Mouse (Mus musculus) cerebellum, adult 2 months (tissue): ENCODE results near the gene 1700019D03Rik. TPM values are rescaled to one million over a fixed set of nuclear protein-coding genes. Genes with fewer than 3 reads are reported as not detected.
"Not testable (repeated sequence)": the region's sequence is repeated elsewhere in the genome, so short reads cannot be mapped to it uniquely, and the experiment has no call there.

Experiments
- DNase-seq, 2 experiments: peaks; one replicate each; pipeline ENCODE4 v3.0.0; 2021
- H3K27ac ChIP-seq: fragments of 200-500 bp; 2 replicates; pipeline ENCODE4 v1.5.1; 2012; ENCODE audit warnings: low read length, control low read depth, inconsistent platforms; ENCODE audit not compliant: insufficient read depth
- H3K27me3 ChIP-seq: fragments of 200-500 bp; 2 replicates; pipeline ENCODE4 v1.6.1; 2012; ENCODE audit warnings: inconsistent platforms, mild to moderate bottlenecking, low read length, moderate library complexity; ENCODE audit not compliant: control insufficient read depth, insufficient read depth
- H3K4me1 ChIP-seq: fragments of 200-500 bp; 2 replicates; pipeline ENCODE4 v1.6.1; 2011; ENCODE audit warnings: low read length; ENCODE audit not compliant: control insufficient read depth, insufficient read depth
- H3K4me3 ChIP-seq: fragments of 200-500 bp; replicated peaks from 2 replicates; pipeline ENCODE3; 2011; ENCODE audit warnings: mild to moderate bottlenecking, low read depth, low read length, control low read depth; ENCODE audit not compliant: insufficient read depth
- CTCF ChIP-seq: fragments of 200-500 bp; IDR thresholded peaks from 2 replicates; pipeline ENCODE4 v1.5.1; 2011; ENCODE audit warnings: low read depth, mild to moderate bottlenecking, control low read depth, low read length, moderate library complexity, borderline replicate concordance; ENCODE audit not compliant: insufficient read depth
- POLR2A ChIP-seq: fragments of 200-500 bp; IDR thresholded peaks from 2 replicates; pipeline ENCODE4 v1.6.1; 2011; ENCODE audit warnings: low read length, control low read depth, borderline replicate concordance; ENCODE audit not compliant: insufficient read depth
- WGBS: fragments of 180-500 bp; shearing (Covaris S2); methylation state at CpG from one replicate; pipeline ENCODE4 v1.1.7; 2018; 5-methylcytosine and 5-hydroxymethylcytosine counted together
- polyA plus RNA-seq: library from polyadenylated mRNA; depleted of rRNA; stranded (reverse); fragments of >200 nt; gene quantifications from 2 replicates; pipeline ENCODE4 v1.2.3, GENCODE M21; 2012

The 1700019D03Rik gene
- polyA plus RNA-seq, 1 experiment = 13.9 TPM

DNA sequence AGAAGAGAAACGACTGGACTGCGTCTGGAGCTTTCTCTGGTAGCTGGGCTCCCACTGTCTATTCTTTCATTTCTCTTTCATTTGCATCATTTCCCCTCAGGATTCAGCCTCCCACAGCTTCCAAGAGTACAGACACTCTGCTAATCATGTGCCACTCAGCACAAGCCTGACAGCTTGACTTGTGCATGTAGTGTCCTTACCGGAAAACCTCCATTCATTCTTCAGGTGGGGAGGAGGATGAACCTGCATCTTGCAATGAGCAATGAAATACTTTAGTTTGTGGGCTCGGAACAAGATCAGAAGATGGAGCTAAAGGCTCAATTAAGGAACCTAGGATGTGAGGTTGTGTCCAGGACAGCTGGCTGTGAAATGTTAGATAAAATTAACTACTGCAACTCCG is 67.8 kb downstream of the 1700019D03Rik start:
- TF ChIP-seq CTCF (no peak), POLR2A (no peak)
- H3K4me3 ChIP-seq = peak overlapping the region; percentile 90
- DNase-seq = peak; percentile 57 to 67
- no peaks in the 10 kb centered on the region for H3K4me1 ChIP-seq
- no peaks in the 10 kb centered on the region for H3K27me3 ChIP-seq
- peak overlapping the region; percentile 70 for H3K27ac ChIP-seq
- WGBS = 4% methylated on average over 5 of the region's 5 CpGs

DNA sequence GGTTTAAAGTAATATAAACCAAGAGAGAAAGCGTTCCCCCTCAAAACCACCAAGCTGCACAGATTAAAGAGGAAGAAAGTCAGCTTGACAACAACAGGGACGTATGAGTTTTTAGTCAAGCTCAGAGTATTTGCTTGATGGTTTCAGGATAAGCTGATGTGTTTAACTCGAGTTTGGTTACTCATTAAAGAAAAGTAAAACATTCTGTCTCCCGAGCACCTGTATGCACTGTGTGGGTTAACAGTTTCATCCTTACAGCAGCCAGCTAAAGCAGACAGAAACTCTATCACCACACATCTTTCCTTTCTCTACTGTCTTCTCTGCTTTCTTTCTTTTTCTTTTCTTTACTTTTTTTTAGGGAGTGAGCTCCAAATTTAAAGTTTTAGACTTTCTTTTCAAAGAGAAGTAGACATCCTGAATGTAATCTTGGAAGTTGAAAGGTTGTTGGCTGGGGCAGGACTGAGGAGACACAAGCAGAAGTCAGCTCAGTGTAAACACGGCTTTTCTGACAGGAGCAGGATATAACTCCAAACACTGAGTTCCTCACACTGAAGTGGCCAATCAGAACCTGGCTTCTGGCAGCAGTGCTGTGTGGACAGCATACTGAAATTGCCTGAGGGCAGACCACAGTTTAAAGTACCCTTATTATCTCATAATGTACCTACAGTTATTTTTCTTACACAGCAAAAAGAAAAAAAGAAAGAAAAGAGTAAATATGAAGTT is 68.7 kb downstream of the 1700019D03Rik start:
- H3K4me1 ChIP-seq = no peaks in the 10 kb centered on the region
- TF ChIP-seq CTCF = no peak
- TF ChIP-seq POLR2A = no peak
- no peaks in the 10 kb centered on the region for H3K27me3 ChIP-seq
- H3K27ac ChIP-seq = no peak overlapping the region
- peak overlapping the region; percentile 4 for H3K4me3 ChIP-seq
- 55% methylated on average over 5 of the region's 5 CpGs for WGBS
- DNase-seq = peak; percentile 39 to 58

DNA sequence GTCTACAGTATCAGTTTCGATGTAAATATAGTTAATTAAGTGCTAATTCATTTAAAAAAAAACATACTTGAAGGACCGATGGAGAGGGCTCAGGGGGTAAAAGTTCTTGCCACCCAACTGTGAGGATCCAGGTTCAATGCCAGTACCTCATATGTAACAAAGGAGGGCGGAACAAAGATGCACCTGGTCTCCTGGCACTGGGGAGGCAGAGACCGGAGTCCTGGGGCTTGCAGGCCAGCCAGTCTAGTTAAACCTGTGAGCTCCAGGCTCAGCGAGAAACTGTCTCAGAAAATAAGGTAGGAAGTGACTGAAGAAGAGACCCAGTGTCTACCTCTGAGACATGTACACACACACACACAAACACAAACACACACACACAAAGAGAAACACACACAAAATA is 72.1 kb downstream of the 1700019D03Rik start:
- H3K27ac ChIP-seq = no peak overlapping the region
- no peak overlapping the region for H3K4me3 ChIP-seq
- no peaks in the 10 kb centered on the region for H3K4me1 ChIP-seq
- TF ChIP-seq CTCF (no peak), POLR2A (no peak)
- 26% methylated on average over 5 of the region's 5 CpGs for WGBS
- peak; percentile 53 to 68 for DNase-seq
- no peaks in the 10 kb centered on the region for H3K27me3 ChIP-seq

DNA sequence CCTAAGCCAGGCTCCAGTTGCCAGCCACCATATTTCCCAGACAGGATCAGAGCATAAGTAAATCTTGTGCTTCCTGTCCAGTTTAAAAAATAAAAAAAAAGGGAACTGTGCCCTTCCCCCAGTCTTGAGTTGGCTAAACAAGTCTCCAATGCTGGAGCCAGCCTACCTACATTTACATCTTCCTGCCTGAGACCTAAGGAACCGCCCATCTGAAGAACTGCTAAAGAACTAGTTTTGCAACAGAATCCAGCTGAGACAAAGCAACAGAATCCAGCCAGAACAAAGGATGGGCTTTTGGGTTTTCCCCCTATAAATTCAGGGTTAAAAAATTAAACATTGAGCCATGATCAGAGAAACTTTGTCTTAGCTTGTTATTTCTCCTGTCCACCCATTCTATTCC is 81.0 kb downstream of the 1700019D03Rik start:
- no peak for DNase-seq
- H3K27ac ChIP-seq = no peak overlapping the region
- H3K4me3 ChIP-seq = no peak overlapping the region
- H3K4me1 ChIP-seq = no peaks in the 10 kb centered on the region
- no peaks in the 10 kb centered on the region for H3K27me3 ChIP-seq
- TF ChIP-seq CTCF (no peak), POLR2A (no peak)
- 100% methylated on average over 1 of the region's 1 CpGs for WGBS

DNA sequence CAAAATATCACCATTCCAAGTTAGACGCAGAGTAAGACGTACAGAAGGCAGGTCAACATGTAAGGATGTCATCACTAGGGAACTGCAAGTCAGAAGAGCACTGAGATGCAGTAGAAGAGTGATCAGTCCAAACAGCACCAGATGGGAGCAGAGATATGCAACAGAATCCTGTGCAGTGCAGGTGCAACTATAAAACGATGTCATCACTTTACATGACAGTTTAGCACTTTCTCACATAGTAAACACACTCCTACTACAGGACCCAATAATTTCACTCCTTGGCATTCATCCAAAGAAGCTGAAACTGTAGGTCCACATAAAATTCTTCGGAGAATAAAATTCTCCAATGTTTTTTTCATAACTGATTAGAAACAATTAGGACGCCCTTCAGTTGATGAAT is 85.5 kb downstream of the 1700019D03Rik start:
- Histone ChIP-seq H3K27me3 (no peaks in the 10 kb centered on the region), H3K4me3 (no peak overlapping the region), H3K4me1 (no peaks in the 10 kb centered on the region), H3K27ac (no peak overlapping the region)
- 71% methylated on average over 5 of the region's 5 CpGs for WGBS
- TF ChIP-seq CTCF (no peak), POLR2A (no peak)
- DNase-seq = no peak

GRCm38 (mm10) chr1:52924482-52924881 is 95.5 kb downstream of the 1700019D03Rik start:
- not testable (repeated sequence) for H3K4me1 ChIP-seq, H3K27me3 ChIP-seq, DNase-seq, H3K4me3 ChIP-seq, H3K27ac ChIP-seq
- WGBS = 89% methylated on average over 1 of the region's 1 CpGs

DNA sequence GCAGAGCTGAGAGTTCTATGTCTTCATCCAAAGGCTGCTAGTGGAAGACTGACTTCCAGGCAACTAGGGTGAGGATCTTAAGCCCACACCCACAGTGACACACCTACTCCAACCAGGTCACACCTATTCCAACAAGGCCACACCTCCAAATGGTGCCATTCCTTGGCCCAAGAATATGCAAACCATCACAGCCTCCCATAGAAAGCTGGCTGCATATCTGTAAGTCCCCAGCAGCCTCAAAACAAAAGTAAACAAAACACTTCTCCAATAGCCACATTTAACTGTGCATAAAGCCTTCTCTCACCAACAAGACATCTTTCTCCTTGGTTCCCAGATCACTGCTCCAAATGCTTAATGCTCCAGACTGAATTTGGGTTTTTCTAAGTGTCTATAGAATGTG is 101.1 kb downstream of the 1700019D03Rik start:
- DNase-seq, H3K27me3 ChIP-seq, H3K4me1 ChIP-seq, H3K4me3 ChIP-seq, H3K27ac ChIP-seq: not testable (repeated sequence)

DNA sequence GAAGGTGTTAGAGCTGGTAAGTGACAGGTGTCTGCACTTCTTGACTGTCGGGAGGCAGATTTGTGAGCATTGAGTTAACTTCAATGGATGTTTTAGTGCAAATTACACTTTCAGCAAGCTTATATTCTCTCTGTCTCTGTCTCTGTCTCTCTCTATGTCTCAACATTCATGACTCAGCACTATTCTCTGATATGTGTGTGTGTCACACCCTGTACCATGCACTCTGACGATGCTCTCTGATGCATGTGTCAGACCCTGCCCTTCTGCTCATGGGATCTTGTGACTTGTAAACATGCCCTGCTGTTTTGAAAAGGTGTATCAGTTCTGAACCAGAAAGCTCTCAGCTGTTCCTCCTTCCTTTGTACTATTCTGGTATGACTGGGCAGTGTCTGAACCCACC is 103.3 kb downstream of the 1700019D03Rik start:
- WGBS = 91% methylated on average over 2 of the region's 2 CpGs
- TF ChIP-seq POLR2A = no peak
- no peak for TF ChIP-seq CTCF
- Histone ChIP-seq H3K4me3 (no peak overlapping the region), H3K4me1 (no peaks in the 10 kb centered on the region), H3K27me3 (no peaks in the 10 kb centered on the region), H3K27ac (no peak overlapping the region)
- DNase-seq = no peak

DNA sequence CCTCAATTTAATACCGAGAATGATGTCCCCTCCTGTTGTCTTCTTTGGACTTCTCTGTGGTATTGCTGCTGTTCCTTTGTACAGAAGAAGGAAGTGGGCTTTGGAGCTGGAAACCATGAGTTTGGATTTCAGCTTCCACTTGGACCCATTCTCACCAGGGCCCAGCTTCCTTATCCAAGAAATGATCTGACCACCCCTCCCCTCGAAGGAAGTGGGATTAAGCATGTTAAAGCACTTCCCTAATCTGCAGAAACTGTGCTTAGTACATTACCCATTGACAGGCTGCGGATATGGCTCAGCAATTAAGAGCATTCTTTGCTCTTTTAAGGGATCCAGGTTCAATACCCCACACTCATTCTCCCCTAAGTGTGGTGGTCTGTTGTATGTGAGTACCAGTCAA is 110.2 kb downstream of the 1700019D03Rik start:
- 81% methylated on average over 3 of the region's 3 CpGs for WGBS
- TF ChIP-seq CTCF (no peak), POLR2A (no peak)

More for the DNA sequence above, 110.2 kb downstream of the 1700019D03Rik start:
- Histone ChIP-seq H3K4me1 (no peaks in the 10 kb centered on the region), H3K27me3 (no peaks in the 10 kb centered on the region), H3K4me3 (no peak overlapping the region), H3K27ac (no peak overlapping the region)
- DNase-seq = no peak
